Comparison of ENCODE assay signal across 10 mouse cellular contexts in genomic region chr10:22819239-22819870, GRCm38 (mm10). TPM values are rescaled to one million over a fixed set of nuclear protein-coding genes. Genes with fewer than 3 reads are reported as not detected.
A peak's percentile ranks its signal among the peaks of the same experiment; 100 is the strongest.
DNase-seq lines count a peak whose midpoint lies in the region; ATAC-seq lines count a peak whose summit lies in the region.
"Had no signal": no experiment of that assay in that cellular context is flagged by ENCODE, and none has a peak within 500 bp of the region (broad histone marks: within the 10 kb centered on the region; RNA-seq: fewer than 3 reads in every experiment).

No protein-coding gene starts in this region.

- peak; percentile 65 for DNase-seq in hindbrain, embryonic 10.5 days (ENCODE audit: low spot score)
- DNase-seq in hindbrain, embryonic 14.5 days (ENCODE audit: low spot score): no peak
- peak; percentile 59 to 73 for DNase-seq in kidney, postnatal 4 days
- DNase-seq in adrenal gland, adult (ENCODE audit: inconsistent age in 2 of 2, low spot score in 1 of 2): no peak
- DNase-seq in gastrocnemius, postnatal 14 days: no peak
- no peak for DNase-seq in right cerebral cortex, postnatal 10 days (ENCODE audit: low spot score in 2 of 2)

- H3K9me3 ChIP-seq in hindbrain, embryonic 10.5 days: no peaks in the 10 kb centered on the region
- no peaks in the 10 kb centered on the region for H3K9me3 ChIP-seq in hindbrain, embryonic 14.5 days (ENCODE audit: control insufficient read depth, low read length)
- H3K9me3 ChIP-seq in embryonic facial prominence, embryonic 15.5 days (replicated peaks): no peaks in the 10 kb centered on the region
- no peaks in the 10 kb centered on the region for H3K9me3 ChIP-seq in neural tube, embryonic 12.5 days

- WGBS in hindbrain, embryonic 10.5 days: under 1% methylated on average over 42 of the region's 42 CpGs
- 1% methylated on average over 41 of the region's 42 CpGs for WGBS in hindbrain, embryonic 14.5 days
- WGBS in embryonic facial prominence, embryonic 15.5 days: 1% methylated on average over 42 of the region's 42 CpGs
- WGBS in neural tube, embryonic 12.5 days: under 1% methylated on average over 42 of the region's 42 CpGs

- H3K4me2 ChIP-seq in hindbrain, embryonic 14.5 days (replicated peaks): no peak overlapping the region
- H3K4me2 ChIP-seq in embryonic facial prominence, embryonic 15.5 days (replicated peaks): peak overlapping the region; percentile 21; the same call in 1 of the 2 replicates
- H3K4me2 ChIP-seq in neural tube, embryonic 12.5 days (replicated peaks): peak overlapping the region; percentile 32

- peaks cover 11% of the 10 kb centered on the region for H3K4me1 ChIP-seq in hindbrain, embryonic 10.5 days (replicated peaks)
- no peaks in the 10 kb centered on the region for H3K4me1 ChIP-seq in hindbrain, embryonic 14.5 days (replicated peaks; ENCODE audit: control insufficient read depth, insufficient read depth, low read length)
- peaks cover 19% of the 10 kb centered on the region; the same call in 1 of the 2 replicates for H3K4me1 ChIP-seq in embryonic facial prominence, embryonic 15.5 days
- peaks cover 6% of the 10 kb centered on the region for H3K4me1 ChIP-seq in neural tube, embryonic 12.5 days

- no peaks in the 10 kb centered on the region for H3K36me3 ChIP-seq in hindbrain, embryonic 10.5 days
- H3K36me3 ChIP-seq in hindbrain, embryonic 14.5 days (replicated peaks; ENCODE audit: control insufficient read depth, insufficient read depth): no peaks in the 10 kb centered on the region
- H3K36me3 ChIP-seq in embryonic facial prominence, embryonic 15.5 days: no peaks in the 10 kb centered on the region
- H3K36me3 ChIP-seq in neural tube, embryonic 12.5 days: no peaks in the 10 kb centered on the region

- H3K27ac ChIP-seq in hindbrain, embryonic 10.5 days: no peak overlapping the region
- H3K27ac ChIP-seq in hindbrain, embryonic 14.5 days: no peak overlapping the region
- no peak overlapping the region for H3K27ac ChIP-seq in embryonic facial prominence, embryonic 15.5 days (replicated peaks)
- H3K27ac ChIP-seq in neural tube, embryonic 12.5 days: no peak overlapping the region

- H3K4me3 ChIP-seq in hindbrain, embryonic 10.5 days: peak overlapping the region; percentile 32
- no peak overlapping the region for H3K4me3 ChIP-seq in hindbrain, embryonic 14.5 days (replicated peaks; ENCODE audit: low read length)
- peak overlapping the region; percentile 24 for H3K4me3 ChIP-seq in embryonic facial prominence, embryonic 15.5 days (replicated peaks)
- 0 out of 2 replicates have a peak overlapping the region, but pooled peaks have one; percentile 1 for H3K4me3 ChIP-seq in neural tube, embryonic 12.5 days
- H3K4me3 ChIP-seq: myocyte had no signal

- no peak for ATAC-seq in hindbrain, embryonic 14.5 days (ENCODE audit: low FRiP score)
- peak; percentile 19; the same call in 1 of the 2 replicates for ATAC-seq in embryonic facial prominence, embryonic 15.5 days (ENCODE audit: insufficient number of reproducible peaks, low FRiP score, low TSS enrichment, low read depth)
- ATAC-seq in neural tube, embryonic 12.5 days (ENCODE audit: low FRiP score, low read depth): 0 out of 2 replicates have a peak, but pooled peaks have one; percentile 19

- no peak overlapping the region for H3K9ac ChIP-seq in hindbrain, embryonic 14.5 days
- H3K9ac ChIP-seq in embryonic facial prominence, embryonic 15.5 days: no peak overlapping the region
- H3K9ac ChIP-seq in neural tube, embryonic 12.5 days: no peak overlapping the region

- intact Hi-C loops in gastrocnemius, postnatal 14 days (cut with DNase I; ENCODE audit: low total_unique reads): no loop called here

- H3K27me3 ChIP-seq in hindbrain, embryonic 10.5 days (ENCODE audit: insufficient read depth, poor library complexity, severe bottlenecking): peaks cover 98% of the 10 kb centered on the region
- peaks cover 97% of the 10 kb centered on the region for H3K27me3 ChIP-seq in hindbrain, embryonic 14.5 days (ENCODE audit: control insufficient read depth, insufficient read depth, low read length)
- peaks cover 91% of the 10 kb centered on the region for H3K27me3 ChIP-seq in embryonic facial prominence, embryonic 15.5 days
- H3K27me3 ChIP-seq in neural tube, embryonic 12.5 days (replicated peaks): peaks cover 90% of the 10 kb centered on the region
- H3K27me3 ChIP-seq: CH12.LX had no signal

RNA-seq across cellular contexts. Expression of gene Tcf21, which starts 0.6 kb away (rescaled TPM):
- polyA plus RNA-seq in hindbrain, embryonic 10.5 days (2016; fragmentation: Nextera tagmentation; extraction: Ambion mirVana): 0.27 and 0.65 TPM in 2 replicates
- 0.93 and 2.5 TPM in 2 replicates for polyA plus RNA-seq in hindbrain, embryonic 14.5 days (2014; fragmentation: Nextera tagmentation; extraction: Ambion mirVana)
- 3.0 and 3.3 TPM in 2 replicates for polyA plus RNA-seq in embryonic facial prominence, embryonic 15.5 days (2015; fragmentation: Nextera tagmentation; extraction: Ambion mirVana)
- polyA plus RNA-seq in neural tube, embryonic 12.5 days (2016; fragmentation: Nextera tagmentation; extraction: Ambion mirVana): 0.55 and 0.73 TPM in 2 replicates
- not detected for total RNA-seq in gastrocnemius, postnatal 14 days (2021)
- total RNA-seq: CH12.LX had no signal
- polyA plus RNA-seq: myocyte had no signal

Comparison
In these comparisons a context has a peak if more than half of its experiments do, and no peak if none do; other contexts are left out.
1. DNase-seq: peak in hindbrain, embryonic 10.5 days (single experiment) and kidney, postnatal 4 days (2 of 2); none in hindbrain, embryonic 14.5 days (single experiment), adrenal gland, adult (0 of 2), gastrocnemius, postnatal 14 days (single experiment) and right cerebral cortex, postnatal 10 days (0 of 2).